Mouse (Mus musculus): Measurements from ENCODE around the gene Pax6. TPM values are rescaled to one million over a fixed set of nuclear protein-coding genes. Genes with fewer than 3 reads are reported as not detected.

The Pax6 gene
- 0.35 TPM for polyA plus RNA-seq (2012; fragmentation: generic; extraction: Trizol)
- long read RNA-seq, experiment 1, result 0 reads
- long read RNA-seq, experiment 2, result 0 reads

- peaks cover 66% of the 10 kb centered on the region for H3K27me3 ChIP-seq (ENCODE audit: control insufficient read depth, insufficient read depth, insufficient read length)
- H3K79me2 ChIP-seq (ENCODE audit: control insufficient read depth, insufficient read depth), result no peaks in the 10 kb centered on the region
- no peak within 1 kb of the TSS for H3K4me3 ChIP-seq (ENCODE audit: insufficient read depth, poor library complexity, severe bottlenecking)
- H3ac ChIP-seq (ENCODE audit: control insufficient read depth, insufficient read length, low read depth), result no peak within 1 kb of the TSS
- H3K79me3 ChIP-seq (ENCODE audit: low read depth), result no peaks in the 10 kb centered on the region
- no peaks in the 10 kb centered on the region for H3K36me3 ChIP-seq (ENCODE audit: control insufficient read depth, insufficient read depth)
- no peak for TF ChIP-seq MYOG (IDR thresholded peaks at IDR 0.05; ENCODE audit: control insufficient read depth, extremely low read depth, insufficient read length)
- no peak for TF ChIP-seq CTCF (IDR thresholded peaks at IDR 0.05; ENCODE audit: control insufficient read depth, insufficient read depth, insufficient read length)
- no peak for TF ChIP-seq CEBPB (IDR thresholded peaks at IDR 0.05; ENCODE audit: low read depth)
- no peak for TF ChIP-seq MAX (IDR thresholded peaks at IDR 0.05)
- no peak for TF ChIP-seq FOSL1 (IDR thresholded peaks at IDR 0.05; ENCODE audit: insufficient read depth, low read length, poor library complexity, severe bottlenecking)
- TF ChIP-seq USF1 (IDR thresholded peaks at IDR 0.05; ENCODE audit: low read depth), result no peak
- TF ChIP-seq MYOD1 (IDR thresholded peaks at IDR 0.05; ENCODE audit: control insufficient read depth, insufficient read length, low read depth), result no peak
Observed at GRCm38 (mm10) chr2:105668271-105669270, at the start of gene Pax6. Gene Pax6 (plus strand): TSS chr2:105668900.

- H3K4me3 ChIP-seq (ENCODE audit: insufficient read depth, poor library complexity, severe bottlenecking), result no peak overlapping the region
- H3K36me3 ChIP-seq (ENCODE audit: control insufficient read depth, insufficient read depth), result no peaks in the 10 kb centered on the region
- no peaks in the 10 kb centered on the region for H3K27me3 ChIP-seq (ENCODE audit: control insufficient read depth, insufficient read depth, insufficient read length)
- TF ChIP-seq MYOD1 (IDR thresholded peaks at IDR 0.05; ENCODE audit: control insufficient read depth, insufficient read length, low read depth), result no peak
- TF ChIP-seq USF1 (IDR thresholded peaks at IDR 0.05; ENCODE audit: low read depth), result no peak
- TF ChIP-seq MYOG (IDR thresholded peaks at IDR 0.05; ENCODE audit: control insufficient read depth, extremely low read depth, insufficient read length), result no peak
- no peak for TF ChIP-seq CEBPB (IDR thresholded peaks at IDR 0.05; ENCODE audit: low read depth)
- no peak for TF ChIP-seq MAX (IDR thresholded peaks at IDR 0.05)
- no peak for TF ChIP-seq CTCF (IDR thresholded peaks at IDR 0.05; ENCODE audit: control insufficient read depth, insufficient read depth, insufficient read length)
- no peak for TF ChIP-seq FOSL1 (IDR thresholded peaks at IDR 0.05; ENCODE audit: insufficient read depth, low read length, poor library complexity, severe bottlenecking)
- H3ac ChIP-seq (ENCODE audit: control insufficient read depth, insufficient read length, low read depth), result no peak overlapping the region
- no peaks in the 10 kb centered on the region for H3K79me3 ChIP-seq (ENCODE audit: low read depth)
- no peaks in the 10 kb centered on the region for H3K79me2 ChIP-seq (ENCODE audit: control insufficient read depth, insufficient read depth)
Observed at GRCm38 (mm10) chr2:105648933-105649332, 19.8 kb upstream of the Pax6 start.

GRCm38 (mm10) chr2:105656456-105656855, 12.2 kb upstream of the Pax6 start:
- H3K27me3 ChIP-seq (ENCODE audit: control insufficient read depth, insufficient read depth, insufficient read length), result peaks cover 17% of the 10 kb centered on the region
- TF ChIP-seq MAX (IDR thresholded peaks at IDR 0.05) (no peak), USF1 (IDR thresholded peaks at IDR 0.05; ENCODE audit: low read depth) (no peak), FOSL1 (IDR thresholded peaks at IDR 0.05; ENCODE audit: insufficient read depth, low read length, poor library complexity, severe bottlenecking) (no peak), CTCF (IDR thresholded peaks at IDR 0.05; ENCODE audit: control insufficient read depth, insufficient read depth, insufficient read length) (no peak), MYOG (IDR thresholded peaks at IDR 0.05; ENCODE audit: control insufficient read depth, extremely low read depth, insufficient read length) (no peak), MYOD1 (IDR thresholded peaks at IDR 0.05; ENCODE audit: control insufficient read depth, insufficient read length, low read depth) (no peak), CEBPB (IDR thresholded peaks at IDR 0.05; ENCODE audit: low read depth) (no peak)
- H3ac ChIP-seq (ENCODE audit: control insufficient read depth, insufficient read length, low read depth), result no peak overlapping the region
- no peaks in the 10 kb centered on the region for H3K79me2 ChIP-seq (ENCODE audit: control insufficient read depth, insufficient read depth)
- H3K36me3 ChIP-seq (ENCODE audit: control insufficient read depth, insufficient read depth), result no peaks in the 10 kb centered on the region
- H3K79me3 ChIP-seq (ENCODE audit: low read depth), result no peaks in the 10 kb centered on the region
- no peak overlapping the region for H3K4me3 ChIP-seq (ENCODE audit: insufficient read depth, poor library complexity, severe bottlenecking)

- peaks cover 31% of the 10 kb centered on the region for H3K27me3 ChIP-seq (ENCODE audit: control insufficient read depth, insufficient read depth, insufficient read length)
- no peak overlapping the region for H3K4me3 ChIP-seq (ENCODE audit: insufficient read depth, poor library complexity, severe bottlenecking)
- TF ChIP-seq FOSL1 (IDR thresholded peaks at IDR 0.05; ENCODE audit: insufficient read depth, low read length, poor library complexity, severe bottlenecking) (no peak), USF1 (IDR thresholded peaks at IDR 0.05; ENCODE audit: low read depth) (no peak), MYOG (IDR thresholded peaks at IDR 0.05; ENCODE audit: control insufficient read depth, extremely low read depth, insufficient read length) (no peak), CTCF (IDR thresholded peaks at IDR 0.05; ENCODE audit: control insufficient read depth, insufficient read depth, insufficient read length) (no peak), CEBPB (IDR thresholded peaks at IDR 0.05; ENCODE audit: low read depth) (no peak), MYOD1 (IDR thresholded peaks at IDR 0.05; ENCODE audit: control insufficient read depth, insufficient read length, low read depth) (no peak), MAX (IDR thresholded peaks at IDR 0.05) (no peak)
- H3K79me3 ChIP-seq (ENCODE audit: low read depth), result no peaks in the 10 kb centered on the region
- no peaks in the 10 kb centered on the region for H3K79me2 ChIP-seq (ENCODE audit: control insufficient read depth, insufficient read depth)
- no peaks in the 10 kb centered on the region for H3K36me3 ChIP-seq (ENCODE audit: control insufficient read depth, insufficient read depth)
- H3ac ChIP-seq (ENCODE audit: control insufficient read depth, insufficient read length, low read depth), result no peak overlapping the region
Observed at GRCm38 (mm10) chr2:105659350-105659749, 9.3 kb upstream of the Pax6 start.

GRCm38 (mm10) chr2:105659926-105660873, 8.5 kb upstream of the Pax6 start:
- Histone ChIP-seq H3K79me3 (ENCODE audit: low read depth) (no peaks in the 10 kb centered on the region), H3K79me2 (ENCODE audit: control insufficient read depth, insufficient read depth) (no peaks in the 10 kb centered on the region), H3K27me3 (ENCODE audit: control insufficient read depth, insufficient read depth, insufficient read length) (peaks cover 34% of the 10 kb centered on the region), H3ac (ENCODE audit: control insufficient read depth, insufficient read length, low read depth) (no peak overlapping the region), H3K36me3 (ENCODE audit: control insufficient read depth, insufficient read depth) (no peaks in the 10 kb centered on the region), H3K4me3 (ENCODE audit: insufficient read depth, poor library complexity, severe bottlenecking) (no peak overlapping the region)
- TF ChIP-seq MAX (IDR thresholded peaks at IDR 0.05), result no peak
- no peak for TF ChIP-seq MYOD1 (IDR thresholded peaks at IDR 0.05; ENCODE audit: control insufficient read depth, insufficient read length, low read depth)
- no peak for TF ChIP-seq CEBPB (IDR thresholded peaks at IDR 0.05; ENCODE audit: low read depth)
- no peak for TF ChIP-seq FOSL1 (IDR thresholded peaks at IDR 0.05; ENCODE audit: insufficient read depth, low read length, poor library complexity, severe bottlenecking)

Data from C2C12 (cell line).